Mouse (Mus musculus): ENCODE measurements at regions not wholly inside any gene's neighbourhood (a gene's known extent, or its start where the extent isn't known, plus 50 kb on each side); places are given as distances from the start of the nearest gene placed in this dataset.
A peak's percentile ranks its signal among the peaks of the same experiment; 100 is the strongest.

DNA sequence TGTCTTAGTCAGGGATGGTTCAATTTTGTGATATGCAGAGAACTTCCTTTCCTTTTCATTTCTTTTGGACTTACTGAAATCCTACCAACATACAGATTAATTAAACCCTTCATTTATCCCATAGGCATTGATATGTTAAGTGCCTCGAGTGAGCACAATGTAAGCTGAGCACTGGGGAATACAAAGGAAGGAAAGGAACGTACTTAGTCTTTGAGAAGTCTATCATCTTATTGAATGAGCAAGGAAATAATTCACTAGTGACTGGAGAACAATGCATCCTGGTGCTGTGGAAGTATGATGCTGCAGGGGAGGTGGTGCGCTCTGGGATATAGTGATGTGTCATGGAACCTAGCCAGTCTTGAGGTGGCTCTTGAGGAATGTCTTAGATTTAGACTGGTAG lies 204.9 kb upstream of the Ubash3b start:
- Histone ChIP-seq H3K9ac (replicated peaks) (no peak overlapping the region), H3K36me3 (no peaks in the 10 kb centered on the region), H3K4me2 (replicated peaks) (no peak overlapping the region), H3K9me3 (no peaks in the 10 kb centered on the region), H3K27me3 (no peaks in the 10 kb centered on the region), H3K4me1 (replicated peaks) (peaks cover 20% of the 10 kb centered on the region), H3K27ac (no peak overlapping the region), H3K4me3 (replicated peaks) (no peak overlapping the region)
- ATAC-seq, result no peak
- 15% methylated on average over 3 of the region's 3 CpGs for WGBS

- H3K4me3 ChIP-seq (replicated peaks), result no peak overlapping the region
- no peaks in the 10 kb centered on the region for H3K9me3 ChIP-seq
- H3K4me1 ChIP-seq (replicated peaks), result peaks cover 20% of the 10 kb centered on the region
- H3K27ac ChIP-seq, result peak overlapping the region; percentile 80
- no peaks in the 10 kb centered on the region for H3K36me3 ChIP-seq
- no peaks in the 10 kb centered on the region for H3K27me3 ChIP-seq
- WGBS, result 10% methylated on average over 5 of the region's 5 CpGs
- 0 out of 2 replicates have a peak overlapping the region, but pooled peaks have one; percentile 19 for H3K9ac ChIP-seq (replicated peaks)
- no peak overlapping the region for H3K4me2 ChIP-seq (replicated peaks)
- peak; percentile 53 for ATAC-seq
These were observed 203.8 kb upstream of the Ubash3b start for GRCm38 (mm10) chr9:41365251-41365650.

- Histone ChIP-seq H3K4me3 (replicated peaks) (no peak overlapping the region), H3K4me1 (replicated peaks) (peaks cover 20% of the 10 kb centered on the region), H3K9me3 (no peaks in the 10 kb centered on the region), H3K9ac (replicated peaks) (no peak overlapping the region), H3K36me3 (no peaks in the 10 kb centered on the region), H3K27me3 (no peaks in the 10 kb centered on the region), H3K4me2 (replicated peaks) (no peak overlapping the region), H3K27ac (peak overlapping the region; percentile 80)
- 29% methylated on average over 6 of the region's 6 CpGs for WGBS
- no peak for ATAC-seq
These were observed 203.1 kb upstream of the Ubash3b start for GRCm38 (mm10) chr9:41364442-41365250.

DNA sequence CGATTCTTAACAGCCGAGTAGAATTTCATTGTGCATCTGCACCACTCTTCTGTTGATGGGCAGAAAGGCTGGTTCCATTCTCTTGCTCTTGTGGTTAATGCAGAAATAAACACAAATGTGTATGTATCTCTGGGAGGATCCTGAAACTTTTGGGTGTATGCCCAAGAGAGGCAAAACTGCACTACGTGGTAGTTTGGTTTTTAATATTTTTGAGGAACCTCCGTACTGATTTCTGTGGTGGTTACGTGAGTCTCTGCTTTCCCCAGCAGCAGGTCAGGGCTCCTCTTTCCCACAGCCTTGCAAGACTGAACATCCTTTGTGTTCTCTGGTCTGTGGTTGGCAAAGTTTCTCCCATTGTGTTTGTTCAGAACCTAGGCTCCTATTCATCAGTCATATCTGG lies 198.9 kb upstream of the Ubash3b start:
- Histone ChIP-seq H3K4me1 (replicated peaks) (peaks cover 10% of the 10 kb centered on the region), H3K9ac (replicated peaks) (no peak overlapping the region), H3K4me3 (replicated peaks) (no peak overlapping the region), H3K27me3 (no peaks in the 10 kb centered on the region), H3K4me2 (replicated peaks) (no peak overlapping the region), H3K36me3 (no peaks in the 10 kb centered on the region), H3K9me3 (no peaks in the 10 kb centered on the region), H3K27ac (no peak overlapping the region)
- 70% methylated on average over 5 of the region's 5 CpGs for WGBS
- ATAC-seq, result no peak

DNA sequence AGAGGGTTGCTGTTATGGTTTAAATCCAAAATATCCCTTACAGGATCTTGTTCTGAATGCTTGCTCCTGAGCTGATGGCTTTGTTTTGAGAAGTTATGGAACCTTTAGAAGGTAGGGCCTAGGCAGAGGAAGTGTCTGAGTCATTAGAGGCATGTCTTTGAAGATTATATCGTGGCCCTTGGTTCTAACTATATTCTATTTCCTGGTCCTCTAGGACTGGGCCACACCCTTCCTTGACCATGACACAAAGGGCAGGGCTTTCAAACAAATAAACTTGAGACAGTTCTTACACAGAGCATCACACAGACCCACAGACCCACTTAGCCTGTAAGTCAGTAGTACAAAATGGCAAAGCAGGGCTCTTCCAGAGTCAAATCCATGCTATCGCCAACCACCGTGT lies 197.8 kb upstream of the Ubash3b start:
- H3K27ac ChIP-seq, result no peak overlapping the region
- H3K9ac ChIP-seq (replicated peaks), result no peak overlapping the region
- H3K4me2 ChIP-seq (replicated peaks), result no peak overlapping the region
- no peak for ATAC-seq
- H3K36me3 ChIP-seq, result no peaks in the 10 kb centered on the region
- H3K4me3 ChIP-seq (replicated peaks), result no peak overlapping the region
- no peaks in the 10 kb centered on the region for H3K9me3 ChIP-seq
- 94% methylated on average over 3 of the region's 3 CpGs for WGBS
- H3K4me1 ChIP-seq (replicated peaks), result no peaks in the 10 kb centered on the region
- H3K27me3 ChIP-seq, result no peaks in the 10 kb centered on the region

DNA sequence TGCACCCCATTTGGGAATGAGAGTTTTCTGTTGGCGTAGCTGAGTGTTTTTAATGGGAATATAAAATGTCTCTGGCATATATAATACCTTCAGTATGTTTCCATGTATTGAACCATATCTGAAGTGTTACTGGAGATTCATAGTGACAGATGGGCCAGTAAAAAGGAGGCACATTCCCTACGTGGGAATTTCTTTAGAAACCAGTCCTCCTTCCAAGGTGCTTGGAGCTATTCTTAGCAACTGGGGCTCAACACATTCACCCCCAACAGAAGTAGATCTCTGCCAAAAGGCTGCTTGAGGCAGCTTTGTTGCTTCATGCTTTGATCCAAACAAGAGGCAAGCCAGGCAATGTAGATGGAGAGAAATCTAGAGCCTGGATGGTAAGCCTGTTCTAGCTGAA lies 183.8 kb upstream of the Ubash3b start:
- H3K27ac ChIP-seq, result no peak overlapping the region
- H3K4me3 ChIP-seq (replicated peaks), result no peak overlapping the region
- H3K4me2 ChIP-seq (replicated peaks), result no peak overlapping the region
- WGBS, result 78% methylated on average over 2 of the region's 2 CpGs
- H3K27me3 ChIP-seq, result no peaks in the 10 kb centered on the region
- H3K9me3 ChIP-seq, result no peaks in the 10 kb centered on the region
- no peaks in the 10 kb centered on the region for H3K4me1 ChIP-seq (replicated peaks)
- no peak for ATAC-seq
- H3K9ac ChIP-seq (replicated peaks), result no peak overlapping the region
- H3K36me3 ChIP-seq, result no peaks in the 10 kb centered on the region

- no peak overlapping the region for H3K27ac ChIP-seq
- H3K9me3 ChIP-seq, result no peaks in the 10 kb centered on the region
These were observed 175.9 kb upstream of the Ubash3b start for GRCm38 (mm10) chr9:41337375-41337774.

GRCm38 (mm10) chr9:41336801-41337200 lies 175.3 kb upstream of the Ubash3b start:
- ATAC-seq, result no peak
- Histone ChIP-seq H3K4me3 (replicated peaks) (no peak overlapping the region), H3K27me3 (no peaks in the 10 kb centered on the region), H3K9ac (replicated peaks) (no peak overlapping the region), H3K36me3 (no peaks in the 10 kb centered on the region), H3K9me3 (no peaks in the 10 kb centered on the region), H3K4me1 (replicated peaks) (peaks cover 23% of the 10 kb centered on the region), H3K4me2 (replicated peaks) (no peak overlapping the region), H3K27ac (no peak overlapping the region)
- WGBS, result 84% methylated on average over 6 of the region's 6 CpGs

More at GRCm38 (mm10) chr9:41337375-41337774, 175.9 kb upstream of the Ubash3b start:
- Histone ChIP-seq H3K27me3 (no peaks in the 10 kb centered on the region), H3K4me1 (replicated peaks) (peaks cover 23% of the 10 kb centered on the region), H3K4me3 (replicated peaks) (no peak overlapping the region), H3K9ac (replicated peaks) (no peak overlapping the region), H3K36me3 (no peaks in the 10 kb centered on the region), H3K4me2 (replicated peaks) (no peak overlapping the region)
- 97% methylated on average over 2 of the region's 2 CpGs for WGBS
- ATAC-seq, result no peak

DNA sequence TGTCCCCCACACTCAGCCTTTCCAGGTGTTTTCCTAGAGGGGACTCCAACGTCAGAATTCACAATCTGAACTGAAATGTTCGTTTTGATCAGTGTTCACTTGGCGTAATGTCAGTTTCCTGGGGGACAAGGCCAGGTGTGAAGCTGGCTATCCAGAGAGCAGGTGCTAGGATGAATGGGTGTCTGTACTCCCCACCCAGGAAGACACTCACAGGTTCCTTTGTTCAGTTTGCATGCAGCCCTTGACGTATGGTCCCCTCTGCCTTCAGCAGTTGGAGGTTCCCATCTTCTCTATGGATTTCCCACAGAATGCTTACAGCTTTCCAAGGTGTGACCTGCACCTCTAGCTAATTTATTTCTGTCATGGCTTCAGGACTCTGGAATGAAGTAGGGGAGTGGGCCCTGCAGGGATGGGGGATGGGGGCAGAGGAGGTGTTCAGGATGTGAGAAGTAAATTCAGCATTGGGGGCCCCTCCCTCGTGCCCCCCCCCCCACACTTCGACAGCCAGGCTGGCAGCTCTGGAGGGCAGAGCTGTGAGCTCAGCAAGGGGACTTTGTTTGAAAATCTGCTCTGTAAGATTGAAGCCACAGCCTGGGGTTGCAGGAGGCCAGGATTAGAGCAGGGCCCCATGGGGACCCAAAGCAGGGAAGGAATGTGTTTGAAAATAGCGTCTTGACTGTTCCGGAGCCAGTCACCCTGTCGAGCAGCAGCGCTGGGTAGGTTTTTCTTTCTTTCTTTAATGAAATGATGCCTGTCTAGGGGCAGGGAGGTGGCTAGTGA lies 173.2 kb upstream of the Ubash3b start:
- H3K9ac ChIP-seq (replicated peaks), result peak overlapping the region; percentile 21
- H3K27ac ChIP-seq, result peak overlapping the region; percentile 86
- ATAC-seq, result peak; percentile 85

GRCm38 (mm10) chr9:41333526-41333925 lies 172.0 kb upstream of the Ubash3b start:
- H3K4me1 ChIP-seq (replicated peaks), result peaks cover 33% of the 10 kb centered on the region
- no peaks in the 10 kb centered on the region for H3K9me3 ChIP-seq
- no peak overlapping the region for H3K4me3 ChIP-seq (replicated peaks)
- no peaks in the 10 kb centered on the region for H3K36me3 ChIP-seq
- WGBS, result 94% methylated on average over 1 of the region's 1 CpGs
- no peak overlapping the region for H3K27ac ChIP-seq
- no peak overlapping the region for H3K4me2 ChIP-seq (replicated peaks)
- ATAC-seq, result no peak
- no peak overlapping the region for H3K9ac ChIP-seq (replicated peaks)
- H3K27me3 ChIP-seq, result no peaks in the 10 kb centered on the region

More for the DNA sequence above, 173.2 kb upstream of the Ubash3b start:
- H3K27me3 ChIP-seq, result no peaks in the 10 kb centered on the region
- H3K9me3 ChIP-seq, result no peaks in the 10 kb centered on the region
- H3K4me1 ChIP-seq (replicated peaks), result peaks cover 23% of the 10 kb centered on the region
- H3K36me3 ChIP-seq, result no peaks in the 10 kb centered on the region
- H3K4me2 ChIP-seq (replicated peaks), result peak overlapping the region; percentile 28
- WGBS, result 19% methylated on average over 10 of the region's 10 CpGs
- H3K4me3 ChIP-seq (replicated peaks), result no peak overlapping the region

- H3K9me3 ChIP-seq, result no peaks in the 10 kb centered on the region
- H3K27ac ChIP-seq, result peak overlapping the region; percentile 72; the same call in 1 of the 2 replicates
- H3K4me3 ChIP-seq (replicated peaks), result peak overlapping the region; percentile 23
- no peaks in the 10 kb centered on the region for H3K27me3 ChIP-seq
- peak overlapping the region; percentile 40 for H3K9ac ChIP-seq (replicated peaks)
- ATAC-seq, result no peak
- WGBS, result 91% methylated on average over 1 of the region's 1 CpGs
- peak overlapping the region; percentile 45 for H3K4me2 ChIP-seq (replicated peaks)
- H3K4me1 ChIP-seq (replicated peaks), result peaks cover 42% of the 10 kb centered on the region
- no peaks in the 10 kb centered on the region for H3K36me3 ChIP-seq
These were observed 167.5 kb upstream of the Ubash3b start for GRCm38 (mm10) chr9:41328959-41329358.

GRCm38 (mm10) chr9:41328480-41328879 lies 167.0 kb upstream of the Ubash3b start:
- peak overlapping the region; percentile 72 for H3K27ac ChIP-seq
- no peak for ATAC-seq
- H3K4me3 ChIP-seq (replicated peaks), result peak overlapping the region; percentile 23
- H3K4me1 ChIP-seq (replicated peaks), result peaks cover 42% of the 10 kb centered on the region
- H3K9me3 ChIP-seq, result no peaks in the 10 kb centered on the region
- no peaks in the 10 kb centered on the region for H3K27me3 ChIP-seq
- WGBS, result 13% methylated on average over 5 of the region's 5 CpGs
- H3K9ac ChIP-seq (replicated peaks), result peak overlapping the region; percentile 40
- H3K4me2 ChIP-seq (replicated peaks), result peak overlapping the region; percentile 45
- no peaks in the 10 kb centered on the region for H3K36me3 ChIP-seq

Measured in midbrain, embryonic 13.5 days (tissue).